Mouse (Mus musculus): ENCODE measurements around the gene Ncoa3.

- TF ChIP-seq CTCF (IDR thresholded peaks at IDR 0.05; ENCODE audit: control insufficient read depth, insufficient read depth, insufficient replicate concordance, low read depth, low read length) (no peak), POLR2A (IDR thresholded peaks at IDR 0.05; ENCODE audit: control insufficient read depth, low read depth, low read length) (no peak)
These were observed 115.5 kb downstream of the Ncoa3 start for GRCm38 (mm10) chr2:166107911-166108310.
